In genomic region chr1:135781220-135781619, GRCm38 (mm10) we compare ENCODE assay signal across 9 mouse cellular contexts. TPM values are rescaled to one million over a fixed set of nuclear protein-coding genes. Genes with fewer than 3 reads are reported as not detected.
DNase-seq lines count a peak whose midpoint lies in the region; ATAC-seq and TF ChIP-seq lines count a peak whose summit lies in the region.
"Had no signal": no experiment of that assay in that cellular context is flagged by ENCODE, and none has a peak within 500 bp of the region (broad histone marks: within the 10 kb centered on the region; RNA-seq: fewer than 3 reads in every experiment).

No protein-coding gene starts in this region.

- TF ChIP-seq EP300 in MEL (IDR thresholded peaks at IDR 0.05; ENCODE audit: low read depth in 1 of 2, low read length in 2 of 2) = no peak
- peak; percentile 55; the same call in 1 of the 2 replicates for TF ChIP-seq EP300 in lung, postnatal 0 days (IDR thresholded peaks at IDR 0.05)

- no peak overlapping the region for H3K4me2 ChIP-seq in forebrain, embryonic 15.5 days (replicated peaks)
- no peak overlapping the region for H3K4me2 ChIP-seq in lung, postnatal 0 days (replicated peaks; ENCODE audit: low read depth, low read length)
- H3K4me2 ChIP-seq: liver, embryonic 15.5 days had no signal

- H3K27me3 ChIP-seq in MEL (ENCODE audit: control insufficient read depth in 1 of 2, insufficient read depth in 2 of 2, low read length in 2 of 2) = no peaks in the 10 kb centered on the region
- no peaks in the 10 kb centered on the region for H3K27me3 ChIP-seq in forebrain, embryonic 15.5 days
- H3K27me3 ChIP-seq in hindbrain, embryonic 10.5 days (ENCODE audit: insufficient read depth, poor library complexity, severe bottlenecking) = peaks cover 53% of the 10 kb centered on the region
- H3K27me3 ChIP-seq in lung, postnatal 0 days (replicated peaks; ENCODE audit: insufficient read depth, low read length) = no peaks in the 10 kb centered on the region

- no peak overlapping the region for H3K27ac ChIP-seq in MEL (ENCODE audit: control insufficient read depth, low read depth, low read length)
- no peak overlapping the region for H3K27ac ChIP-seq in forebrain, embryonic 15.5 days (replicated peaks)
- no peak overlapping the region for H3K27ac ChIP-seq in hindbrain, embryonic 10.5 days
- H3K27ac ChIP-seq in lung, postnatal 0 days (ENCODE audit: low read length) = no peak overlapping the region
- H3K27ac ChIP-seq: liver, embryonic 15.5 days had no signal

- WGBS in forebrain, embryonic 15.5 days = 15% methylated on average over 13 of the region's 13 CpGs
- WGBS in hindbrain, embryonic 10.5 days = 12% methylated on average over 13 of the region's 13 CpGs
- 9% methylated on average over 13 of the region's 13 CpGs for WGBS in lung, postnatal 0 days

- peaks cover 0 to 4% of the 10 kb centered on the region in 2 experiments; a peak in 1 of 4 replicates for H3K36me3 ChIP-seq in MEL (ENCODE audit: control insufficient read depth in 1 of 2, insufficient read depth in 2 of 2, low read length in 2 of 2)
- no peaks in the 10 kb centered on the region for H3K36me3 ChIP-seq in forebrain, embryonic 15.5 days
- no peaks in the 10 kb centered on the region for H3K36me3 ChIP-seq in hindbrain, embryonic 10.5 days
- H3K36me3 ChIP-seq in lung, postnatal 0 days (ENCODE audit: insufficient read depth, low read length) = no peaks in the 10 kb centered on the region
- H3K36me3 ChIP-seq: liver, embryonic 15.5 days had no signal

- H3K9ac ChIP-seq in MEL (ENCODE audit: control insufficient read depth, low read depth, low read length, poor library complexity, severe bottlenecking) = no peak overlapping the region
- no peak overlapping the region for H3K9ac ChIP-seq in forebrain, embryonic 15.5 days (replicated peaks)
- no peak overlapping the region for H3K9ac ChIP-seq in lung, postnatal 0 days (replicated peaks; ENCODE audit: low read depth)
- H3K9ac ChIP-seq: liver, embryonic 15.5 days had no signal

- H3K79me2 ChIP-seq in MEL (ENCODE audit: control insufficient read depth, insufficient read depth, low read length, poor library complexity) = no peaks in the 10 kb centered on the region

- TF ChIP-seq CTCF in MEL (IDR thresholded peaks at IDR 0.05 in 2 of 3, conservative IDR thresholded peaks at IDR 0.05 in 1 of 3; ENCODE audit: control insufficient read depth in 1 of 3, insufficient read depth in 1 of 3, low read depth in 2 of 3, low read length in 3 of 3, poor library complexity in 1 of 3, severe bottlenecking in 1 of 3) = peak; percentile 83 to 95 (median 86)
- TF ChIP-seq CTCF in lung, postnatal 0 days (IDR thresholded peaks at IDR 0.05) = peak; percentile 97

- H3K9me3 ChIP-seq in MEL (replicated peaks; ENCODE audit: insufficient read depth, low read length) = no peaks in the 10 kb centered on the region
- H3K9me3 ChIP-seq in forebrain, embryonic 15.5 days = no peaks in the 10 kb centered on the region
- no peaks in the 10 kb centered on the region for H3K9me3 ChIP-seq in hindbrain, embryonic 10.5 days
- no peaks in the 10 kb centered on the region for H3K9me3 ChIP-seq in lung, postnatal 0 days (ENCODE audit: low read length)
- H3K9me3 ChIP-seq: liver, embryonic 15.5 days had no signal

- no peak for TF ChIP-seq POLR2A in MEL (IDR thresholded peaks at IDR 0.05; ENCODE audit: control insufficient read depth in 1 of 2, insufficient read depth in 1 of 2, low read depth in 1 of 2, low read length in 2 of 2, poor library complexity in 1 of 2)

- H3K4me3 ChIP-seq in MEL (ENCODE audit: control insufficient read depth in 1 of 2, insufficient read depth in 1 of 2, low read depth in 2 of 2, low read length in 2 of 2) = no peak overlapping the region
- no peak overlapping the region for H3K4me3 ChIP-seq in forebrain, embryonic 15.5 days
- no peak overlapping the region for H3K4me3 ChIP-seq in hindbrain, embryonic 10.5 days
- H3K4me3 ChIP-seq in lung, postnatal 0 days (ENCODE audit: low read depth, low read length) = no peak overlapping the region
- H3K4me3 ChIP-seq: liver, embryonic 15.5 days had no signal

- peak; percentile 64 for DNase-seq in MEL (ENCODE audit: low read depth, low spot score)
- DNase-seq in cerebellum, adult 11-12 months = peak; percentile 23
- DNase-seq in hindbrain, embryonic 10.5 days (ENCODE audit: low spot score) = peak; percentile 77
- DNase-seq in layer of hippocampus, adult 9-10 months (ENCODE audit: low spot score) = peak; percentile 47
- DNase-seq in lung, postnatal 0 days (ENCODE audit: low spot score) = peak; percentile 88
- peak; percentile 67 for DNase-seq in retina, postnatal 7 days (ENCODE audit: low read depth, low spot score)
- DNase-seq in urinary bladder, postnatal 25 days (ENCODE audit: low spot score) = peak; percentile 74

- H3K4me1 ChIP-seq in MEL (ENCODE audit: control insufficient read depth in 1 of 2, insufficient read depth in 2 of 2, low read length in 2 of 2) = peaks cover 0 to 6% of the 10 kb centered on the region in 2 experiments; a peak in 2 of 4 replicates
- 0 out of 2 replicates have a peak, but pooled peaks cover 5% of the 10 kb centered on the region for H3K4me1 ChIP-seq in forebrain, embryonic 15.5 days
- H3K4me1 ChIP-seq in hindbrain, embryonic 10.5 days (replicated peaks) = peaks cover 46% of the 10 kb centered on the region
- peaks cover 5% of the 10 kb centered on the region; the same call in 1 of the 2 replicates for H3K4me1 ChIP-seq in lung, postnatal 0 days (ENCODE audit: insufficient read depth, low read depth, low read length)

- ATAC-seq in forebrain, embryonic 15.5 days (replicated peaks) = peak; percentile 63
- peak; percentile 55 for ATAC-seq in lung, postnatal 0 days

- TF ChIP-seq RAD21 in MEL (IDR thresholded peaks at IDR 0.05; ENCODE audit: low read depth, low read length) = peak; percentile 75

TF ChIP-seq in MEL, 35 proteins besides CTCF, POLR2A, EP300 and RAD21:
- TF ChIP-seq GATA1 (IDR thresholded peaks at IDR 0.05; ENCODE audit: low read depth, low read length) = no peak
- TF ChIP-seq UBTF (IDR thresholded peaks at IDR 0.05; ENCODE audit: borderline replicate concordance, insufficient read depth, low read depth, low read length) = no peak
- TF ChIP-seq SIN3A (IDR thresholded peaks at IDR 0.05; ENCODE audit: low read length) = no peak
- TF ChIP-seq ZC3H11A (IDR thresholded peaks at IDR 0.05; ENCODE audit: low read depth, low read length) = peak; percentile 82
- no peak for TF ChIP-seq GABPA (IDR thresholded peaks at IDR 0.05; ENCODE audit: low read depth, low read length)
- no peak for TF ChIP-seq KAT2A (conservative IDR thresholded peaks at IDR 0.05; ENCODE audit: low read depth, low read length)
- no peak for TF ChIP-seq NELFE (IDR thresholded peaks at IDR 0.05; ENCODE audit: low read depth, low read length)
- no peak for TF ChIP-seq TAL1 (IDR thresholded peaks at IDR 0.05; ENCODE audit: low read length)
- no peak for TF ChIP-seq ELF1 (IDR thresholded peaks at IDR 0.05; ENCODE audit: low read depth, low read length)
- TF ChIP-seq SMC3 (IDR thresholded peaks at IDR 0.05; ENCODE audit: low read depth, low read length) = peak; percentile 89
- TF ChIP-seq USF2 (IDR thresholded peaks at IDR 0.05; ENCODE audit: borderline replicate concordance in 1 of 2, insufficient read depth in 1 of 2, low read depth in 1 of 2, low read length in 2 of 2) = no peak
- TF ChIP-seq MAFK (IDR thresholded peaks at IDR 0.05; ENCODE audit: borderline replicate concordance, low read depth, low read length) = no peak

RNA-seq across cellular contexts. Expression of gene Tnni1, which starts 2.0 kb away (rescaled TPM):
- not detected in 2 replicates for total RNA-seq in MEL (2012; rRNA removed)
- under 1 TPM in 1 of 2 experiments, not detected in 1; 0.15 TPM for polyA plus RNA-seq in MEL (2012; ENCODE audit: insufficient read depth in 1 of 2, insufficient read length in 2 of 2, low read depth in 1 of 2, low replicate concordance in 2 of 2, missing spikeins in 1 of 2)
- polyA plus RNA-seq in forebrain, embryonic 15.5 days (2015; fragmentation: Nextera tagmentation; extraction: Ambion mirVana) = 0.45 and 1.3 TPM in 2 replicates
- polyA plus RNA-seq in hindbrain, embryonic 10.5 days (2016; fragmentation: Nextera tagmentation; extraction: Ambion mirVana) = 0.85 and 3.2 TPM in 2 replicates
- polyA plus RNA-seq in lung, postnatal 0 days (2015; fragmentation: Nextera tagmentation; extraction: Ambion mirVana) = 26.1 and 31.2 TPM in 2 replicates

RNA-seq across cellular contexts. Expression of gene Phlda3, which starts 15.3 kb away (rescaled TPM):
- 5.5 and 7.7 TPM in 2 replicates for total RNA-seq in MEL (2012; rRNA removed)
- polyA plus RNA-seq in MEL (2012; ENCODE audit: insufficient read depth in 1 of 2, insufficient read length in 2 of 2, low read depth in 1 of 2, low replicate concordance in 2 of 2, missing spikeins in 1 of 2) = 10 to 100 TPM in 1 of 2 experiments, not detected in 1; 20.0 TPM
- polyA plus RNA-seq in forebrain, embryonic 15.5 days (2015; fragmentation: Nextera tagmentation; extraction: Ambion mirVana) = 15.5 and 16.8 TPM in 2 replicates
- 19.3 and 21.7 TPM in 2 replicates for polyA plus RNA-seq in hindbrain, embryonic 10.5 days (2016; fragmentation: Nextera tagmentation; extraction: Ambion mirVana)
- polyA plus RNA-seq in lung, postnatal 0 days (2015; fragmentation: Nextera tagmentation; extraction: Ambion mirVana) = 80.7 and 82.0 TPM in 2 replicates

RNA-seq across cellular contexts. Expression of gene Lad1, which starts 37.2 kb away (rescaled TPM):
- not detected in 2 replicates for total RNA-seq in MEL (2012; rRNA removed)
- polyA plus RNA-seq in MEL (2012; ENCODE audit: insufficient read depth in 1 of 2, insufficient read length in 2 of 2, low read depth in 1 of 2, low replicate concordance in 2 of 2, missing spikeins in 1 of 2) = not detected
- 0.33 and 0.37 TPM in 2 replicates for polyA plus RNA-seq in forebrain, embryonic 15.5 days (2015; fragmentation: Nextera tagmentation; extraction: Ambion mirVana)
- 1.0 and 3.9 TPM in 2 replicates for polyA plus RNA-seq in hindbrain, embryonic 10.5 days (2016; fragmentation: Nextera tagmentation; extraction: Ambion mirVana)
- polyA plus RNA-seq in lung, postnatal 0 days (2015; fragmentation: Nextera tagmentation; extraction: Ambion mirVana) = 4.4 and 6.0 TPM in 2 replicates

RNA-seq across cellular contexts. Expression of gene Tnnt2, which starts 54.9 kb away (rescaled TPM):
- not detected in 2 replicates for total RNA-seq in MEL (2012; rRNA removed)
- not detected for polyA plus RNA-seq in MEL (2012; ENCODE audit: insufficient read depth in 1 of 2, insufficient read length in 2 of 2, low read depth in 1 of 2, low replicate concordance in 2 of 2, missing spikeins in 1 of 2)
- polyA plus RNA-seq in forebrain, embryonic 15.5 days (2015; fragmentation: Nextera tagmentation; extraction: Ambion mirVana) = 0.75 and 5.7 TPM in 2 replicates
- polyA plus RNA-seq in hindbrain, embryonic 10.5 days (2016; fragmentation: Nextera tagmentation; extraction: Ambion mirVana) = 0.35 and 2.9 TPM in 2 replicates
- polyA plus RNA-seq in lung, postnatal 0 days (2015; fragmentation: Nextera tagmentation; extraction: Ambion mirVana) = 84.6 and 115 TPM in 2 replicates

Comparison
In these comparisons a context has a peak if more than half of its experiments do, and no peak if none do; other contexts are left out.
1. DNase-seq: peak in every context shown above with its lines; median percentile 88 in lung, postnatal 0 days; 77 in hindbrain, embryonic 10.5 days; 74 in urinary bladder, postnatal 25 days; 67 in retina, postnatal 7 days; 64 in MEL; 47 in layer of hippocampus, adult 9-10 months; 23 in cerebellum, adult 11-12 months.